Mouse (Mus musculus) ES-Bruce4 (cell line): ENCODE results near the gene Gm13103.
"Not testable (repeated sequence)": the region's sequence is repeated elsewhere in the genome, so short reads cannot be mapped to it uniquely, and the experiment has no call there.

Experiments
- CTCF ChIP-seq: IDR thresholded peaks from one replicate; pipeline ENCODE4 v1.8.1; 2011; ENCODE audit warnings: low read depth, low read length
- EP300 ChIP-seq: IDR thresholded peaks from 2 replicates; pipeline ENCODE4 v1.6.1; 2011; ENCODE audit warnings: low read depth, low read length; ENCODE audit not compliant: insufficient read depth
- POLR2A ChIP-seq: IDR thresholded peaks from one replicate; pipeline ENCODE4 v1.8.1; 2011; ENCODE audit warnings: low read length; ENCODE audit not compliant: insufficient read depth

- not testable (repeated sequence) for TF ChIP-seq CTCF, EP300, POLR2A
These were observed 54.0 kb downstream of the Gm13103 start, which contains the start of gene Pramef6 for GRCm38 (mm10) chr4:143900280-143900679.
